Mouse (Mus musculus): ENCODE measurements around the gene Tmem108. TPM values are rescaled to one million over a fixed set of nuclear protein-coding genes. Genes with fewer than 3 reads are reported as not detected.
"Not testable (repeated sequence)": the region's sequence is repeated elsewhere in the genome, so short reads cannot be mapped to it uniquely, and the experiment has no call there.

Gene Tmem108
- polyA plus RNA-seq, 1 experiment from 2014 or later: 3.3 TPM

DNA sequence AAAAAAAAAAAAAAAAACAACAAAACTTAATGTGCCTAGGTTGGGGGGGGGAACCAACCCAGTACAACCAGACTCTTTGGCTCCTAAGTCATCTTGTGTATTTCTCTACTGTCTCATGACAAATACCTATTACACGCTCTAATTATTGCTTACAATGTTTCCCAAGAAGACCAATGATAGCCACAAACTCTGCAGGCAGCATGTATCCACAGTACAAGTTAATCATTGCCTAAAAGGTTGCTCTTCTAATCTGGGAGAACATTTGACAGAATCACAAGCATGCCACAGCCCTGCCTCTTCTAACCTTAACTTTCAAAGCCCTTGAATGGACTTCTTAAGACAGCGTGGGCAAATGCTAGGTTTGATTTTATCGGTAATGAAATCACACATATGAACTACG is 88.8 kb downstream of the Tmem108 start:
- no peak for TF ChIP-seq CTCF (IDR thresholded peaks at IDR 0.05; ENCODE audit: low read depth)

DNA sequence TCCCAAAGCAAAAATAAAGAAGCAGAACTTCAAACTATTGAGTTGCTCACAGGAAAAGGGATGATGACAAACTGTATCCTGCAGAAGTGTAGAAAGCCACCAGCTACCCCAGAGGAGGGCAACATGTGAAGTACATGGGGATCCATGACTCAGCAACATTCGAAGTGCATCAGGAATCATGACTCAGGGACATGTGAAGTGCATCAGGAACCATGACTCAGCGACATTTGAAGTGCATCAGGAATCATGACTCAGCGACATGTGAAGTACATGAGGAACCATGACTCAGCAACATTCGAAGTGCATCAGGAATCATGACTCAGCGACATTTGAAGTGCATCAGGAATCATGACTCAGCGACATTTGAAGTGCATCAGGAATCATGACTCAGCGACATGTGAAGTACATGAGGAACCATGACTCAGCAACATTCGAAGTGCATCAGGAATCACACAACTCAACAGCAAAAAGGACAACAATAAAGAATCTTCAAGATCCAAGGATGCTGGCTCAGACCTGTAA is 91.0 kb downstream of the Tmem108 start:
- not testable (repeated sequence) for ATAC-seq

More for the DNA sequence above, 88.8 kb downstream of the Tmem108 start:
- H3K9me3 ChIP-seq (ENCODE audit: control insufficient read depth): no peaks in the 10 kb centered on the region
- no peak for ATAC-seq
- no peak overlapping the region for H3K9ac ChIP-seq (ENCODE audit: low read depth, low read length)
- 68% methylated on average over 4 of the region's 4 CpGs for WGBS
- H3K4me2 ChIP-seq (replicated peaks; ENCODE audit: low read depth): no peak overlapping the region
- H3K4me1 ChIP-seq (replicated peaks; ENCODE audit: control insufficient read depth, insufficient read depth, low read length): no peaks in the 10 kb centered on the region
- no peak overlapping the region for H3K4me3 ChIP-seq (ENCODE audit: low read depth, low read length)
- H3K27me3 ChIP-seq (replicated peaks; ENCODE audit: control insufficient read depth, insufficient read depth, low read length): no peaks in the 10 kb centered on the region
- H3K27ac ChIP-seq (ENCODE audit: low read depth, low read length): no peak overlapping the region
- H3K36me3 ChIP-seq (ENCODE audit: control insufficient read depth, insufficient read depth): no peaks in the 10 kb centered on the region

DNA sequence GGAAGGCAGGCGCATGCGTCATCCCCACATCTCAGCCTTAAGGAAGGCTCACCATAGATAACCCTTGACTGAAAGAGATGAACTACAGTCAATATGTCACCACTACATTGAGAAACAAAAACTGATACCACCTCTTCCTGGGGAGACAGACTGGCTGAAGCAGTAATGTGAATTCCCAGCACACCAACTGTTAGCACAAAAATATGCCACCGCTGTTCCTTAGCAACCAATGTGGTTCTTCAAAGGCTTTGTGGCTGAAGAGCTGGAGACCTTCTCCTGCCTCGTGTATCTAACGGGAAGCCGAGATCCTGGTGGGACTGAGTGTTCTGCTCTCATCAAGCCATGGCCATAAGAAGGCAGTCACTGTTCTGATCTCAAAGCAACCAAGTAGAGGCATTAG is 92.8 kb downstream of the Tmem108 start:
- no peak overlapping the region for H3K9ac ChIP-seq (ENCODE audit: low read depth, low read length)
- no peaks in the 10 kb centered on the region for H3K4me1 ChIP-seq (replicated peaks; ENCODE audit: control insufficient read depth, insufficient read depth, low read length)
- no peak overlapping the region for H3K4me3 ChIP-seq (ENCODE audit: low read depth, low read length)
- 86% methylated on average over 6 of the region's 6 CpGs for WGBS
- TF ChIP-seq CTCF (IDR thresholded peaks at IDR 0.05; ENCODE audit: low read depth): no peak
- no peak for ATAC-seq
- no peak overlapping the region for H3K4me2 ChIP-seq (replicated peaks; ENCODE audit: low read depth)
- no peaks in the 10 kb centered on the region for H3K9me3 ChIP-seq (ENCODE audit: control insufficient read depth)
- H3K27me3 ChIP-seq (replicated peaks; ENCODE audit: control insufficient read depth, insufficient read depth, low read length): no peaks in the 10 kb centered on the region
- no peak overlapping the region for H3K27ac ChIP-seq (ENCODE audit: low read depth, low read length)
- no peaks in the 10 kb centered on the region for H3K36me3 ChIP-seq (ENCODE audit: control insufficient read depth, insufficient read depth)

More for the DNA sequence above, 91.0 kb downstream of the Tmem108 start:
- H3K4me3 ChIP-seq (ENCODE audit: low read depth, low read length); H3K9me3 ChIP-seq (ENCODE audit: control insufficient read depth); H3K27me3 ChIP-seq (replicated peaks; ENCODE audit: control insufficient read depth, insufficient read depth, low read length); H3K4me2 ChIP-seq (replicated peaks; ENCODE audit: low read depth); H3K9ac ChIP-seq (ENCODE audit: low read depth, low read length); H3K4me1 ChIP-seq (replicated peaks; ENCODE audit: control insufficient read depth, insufficient read depth, low read length); H3K27ac ChIP-seq (ENCODE audit: low read depth, low read length); H3K36me3 ChIP-seq (ENCODE audit: control insufficient read depth, insufficient read depth): not testable (repeated sequence)
- WGBS: 95% methylated on average over 8 of the region's 8 CpGs

GRCm38 (mm10) chr9:103665817-103666216 is 95.8 kb downstream of the Tmem108 start:
- 77% methylated on average over 6 of the region's 6 CpGs for WGBS
- Histone ChIP-seq H3K4me1 (replicated peaks; ENCODE audit: control insufficient read depth, insufficient read depth, low read length) (no peaks in the 10 kb centered on the region), H3K27me3 (replicated peaks; ENCODE audit: control insufficient read depth, insufficient read depth, low read length) (no peaks in the 10 kb centered on the region), H3K9me3 (ENCODE audit: control insufficient read depth) (no peaks in the 10 kb centered on the region), H3K4me2 (replicated peaks; ENCODE audit: low read depth) (no peak overlapping the region), H3K36me3 (ENCODE audit: control insufficient read depth, insufficient read depth) (no peaks in the 10 kb centered on the region), H3K9ac (ENCODE audit: low read depth, low read length) (no peak overlapping the region), H3K4me3 (ENCODE audit: low read depth, low read length) (no peak overlapping the region), H3K27ac (ENCODE audit: low read depth, low read length) (no peak overlapping the region)
- ATAC-seq: no peak
- TF ChIP-seq CTCF (IDR thresholded peaks at IDR 0.05; ENCODE audit: low read depth): no peak

- Histone ChIP-seq H3K36me3 (ENCODE audit: control insufficient read depth, insufficient read depth) (no peaks in the 10 kb centered on the region), H3K4me3 (ENCODE audit: low read depth, low read length) (no peak overlapping the region), H3K27me3 (replicated peaks; ENCODE audit: control insufficient read depth, insufficient read depth, low read length) (no peaks in the 10 kb centered on the region), H3K4me2 (replicated peaks; ENCODE audit: low read depth) (no peak overlapping the region), H3K9ac (ENCODE audit: low read depth, low read length) (no peak overlapping the region), H3K4me1 (replicated peaks; ENCODE audit: control insufficient read depth, insufficient read depth, low read length) (no peaks in the 10 kb centered on the region), H3K9me3 (ENCODE audit: control insufficient read depth) (no peaks in the 10 kb centered on the region), H3K27ac (ENCODE audit: low read depth, low read length) (no peak overlapping the region)
- ATAC-seq: no peak
- TF ChIP-seq CTCF (IDR thresholded peaks at IDR 0.05; ENCODE audit: low read depth): no peak
- WGBS: 72% methylated on average over 11 of the region's 11 CpGs
Observed at GRCm38 (mm10) chr9:103664151-103664550, 97.5 kb downstream of the Tmem108 start.

DNA sequence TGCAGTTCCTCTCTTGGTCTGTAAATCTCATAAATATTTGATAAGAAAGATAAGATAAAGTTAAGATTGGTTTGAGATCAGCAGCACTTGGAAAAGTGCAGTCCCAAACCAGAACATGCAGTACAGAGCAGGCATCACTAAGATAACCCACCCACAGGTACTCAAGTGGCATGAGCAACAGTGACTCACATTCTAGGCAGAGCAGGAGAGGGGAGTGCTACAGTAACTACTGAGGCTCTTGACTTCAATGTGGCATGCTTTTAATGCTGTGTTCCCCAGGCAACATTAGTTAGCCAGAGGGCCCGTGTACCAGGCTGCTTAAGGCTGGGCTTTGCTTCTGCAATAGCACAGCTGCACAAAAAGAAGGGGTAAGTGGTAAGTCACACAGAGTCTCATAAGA is 99.8 kb downstream of the Tmem108 start:
- ATAC-seq: no peak
- no peak overlapping the region for H3K4me3 ChIP-seq (ENCODE audit: low read depth, low read length)
- no peaks in the 10 kb centered on the region for H3K9me3 ChIP-seq (ENCODE audit: control insufficient read depth)
- H3K27ac ChIP-seq (ENCODE audit: low read depth, low read length): no peak overlapping the region
- H3K4me1 ChIP-seq (replicated peaks; ENCODE audit: control insufficient read depth, insufficient read depth, low read length): no peaks in the 10 kb centered on the region
- no peak overlapping the region for H3K4me2 ChIP-seq (replicated peaks; ENCODE audit: low read depth)
- H3K36me3 ChIP-seq (ENCODE audit: control insufficient read depth, insufficient read depth): no peaks in the 10 kb centered on the region
- no peaks in the 10 kb centered on the region for H3K27me3 ChIP-seq (replicated peaks; ENCODE audit: control insufficient read depth, insufficient read depth, low read length)
- no peak overlapping the region for H3K9ac ChIP-seq (ENCODE audit: low read depth, low read length)
- WGBS: 71% methylated on average over 1 of the region's 1 CpGs
- TF ChIP-seq CTCF (IDR thresholded peaks at IDR 0.05; ENCODE audit: low read depth): no peak

DNA sequence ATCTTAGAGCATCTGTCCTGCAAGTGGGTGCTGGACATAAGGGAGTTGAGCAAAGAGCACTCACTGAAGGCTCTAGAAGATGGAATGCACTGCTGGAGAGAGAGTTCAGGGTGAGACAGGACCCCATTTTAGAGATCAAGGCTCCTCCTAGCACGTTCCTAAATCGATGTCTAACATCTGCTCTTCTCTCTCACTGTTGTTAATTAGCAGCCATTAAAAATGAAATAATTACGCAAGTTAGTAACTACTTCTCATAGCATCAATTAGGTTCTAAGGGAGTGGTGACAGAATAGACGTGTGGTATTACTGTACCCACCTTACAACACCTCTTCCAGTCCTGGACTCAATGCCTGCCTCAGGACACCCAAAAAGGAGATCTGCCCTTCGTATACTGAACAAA is 103.7 kb downstream of the Tmem108 start:
- Histone ChIP-seq H3K4me2 (replicated peaks; ENCODE audit: low read depth) (no peak overlapping the region), H3K36me3 (ENCODE audit: control insufficient read depth, insufficient read depth) (no peaks in the 10 kb centered on the region), H3K4me1 (replicated peaks; ENCODE audit: control insufficient read depth, insufficient read depth, low read length) (no peaks in the 10 kb centered on the region), H3K27me3 (replicated peaks; ENCODE audit: control insufficient read depth, insufficient read depth, low read length) (no peaks in the 10 kb centered on the region), H3K27ac (ENCODE audit: low read depth, low read length) (no peak overlapping the region), H3K9ac (ENCODE audit: low read depth, low read length) (no peak overlapping the region), H3K4me3 (ENCODE audit: low read depth, low read length) (no peak overlapping the region), H3K9me3 (ENCODE audit: control insufficient read depth) (no peaks in the 10 kb centered on the region)
- 82% methylated on average over 5 of the region's 5 CpGs for WGBS
- no peak for ATAC-seq
- TF ChIP-seq CTCF (IDR thresholded peaks at IDR 0.05; ENCODE audit: low read depth): no peak
